Mouse (Mus musculus): ENCODE data around the gene Ugcg. TPM values are rescaled to one million over a fixed set of nuclear protein-coding genes. Genes with fewer than 3 reads are reported as not detected.

Ugcg gene
- polyA plus RNA-seq, 1 experiment from 2014 or later = 12.8 TPM

DNA sequence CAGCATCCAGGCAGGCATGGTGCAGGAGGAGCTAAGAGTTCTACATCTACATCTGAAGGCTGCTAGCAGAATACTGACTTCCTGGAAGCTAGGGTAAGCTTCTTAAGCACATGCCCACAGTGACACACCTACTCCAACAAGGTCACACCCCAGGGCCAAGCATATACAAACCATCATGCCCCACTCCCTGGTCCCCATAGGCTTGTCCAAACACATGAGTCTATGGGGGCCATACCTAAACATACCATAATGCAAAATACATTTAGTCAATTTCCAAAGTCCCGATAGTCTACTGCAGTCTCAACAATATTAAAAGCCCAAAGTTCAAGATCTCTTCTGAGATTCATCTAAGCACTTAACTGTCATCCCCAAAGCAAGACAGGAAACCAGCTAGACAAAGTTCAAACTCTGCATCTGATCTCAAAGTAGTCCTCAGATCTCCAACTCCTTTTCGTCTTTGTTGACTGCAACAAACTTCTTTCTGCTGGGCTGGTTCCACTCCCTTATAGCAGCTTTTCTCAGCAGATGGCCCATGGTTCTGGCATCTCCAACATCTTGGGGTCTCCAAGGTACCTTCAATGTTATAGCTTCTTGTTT, 21.7 kb upstream of the Ugcg start:
- Histone ChIP-seq H3K9me3 (ENCODE audit: control insufficient read depth, low read length) (no peaks in the 10 kb centered on the region), H3K9ac (ENCODE audit: low read length) (no peak overlapping the region), H3K36me3 (ENCODE audit: control insufficient read depth, insufficient read depth, low read length) (no peaks in the 10 kb centered on the region), H3K4me3 (ENCODE audit: low read depth, low read length) (no peak overlapping the region), H3K27me3 (ENCODE audit: control insufficient read depth, insufficient read depth, low read length) (no peaks in the 10 kb centered on the region), H3K27ac (ENCODE audit: low read depth, low read length) (no peak overlapping the region), H3K4me1 (ENCODE audit: control insufficient read depth, insufficient read depth, low read length) (no peaks in the 10 kb centered on the region), H3K4me2 (no peak overlapping the region)
- WGBS = 87% methylated on average over 2 of the region's 2 CpGs
- no peak for ATAC-seq (ENCODE audit: low FRiP score)
- DNase-seq (ENCODE audit: low spot score, missing footprints) = no peak

DNA sequence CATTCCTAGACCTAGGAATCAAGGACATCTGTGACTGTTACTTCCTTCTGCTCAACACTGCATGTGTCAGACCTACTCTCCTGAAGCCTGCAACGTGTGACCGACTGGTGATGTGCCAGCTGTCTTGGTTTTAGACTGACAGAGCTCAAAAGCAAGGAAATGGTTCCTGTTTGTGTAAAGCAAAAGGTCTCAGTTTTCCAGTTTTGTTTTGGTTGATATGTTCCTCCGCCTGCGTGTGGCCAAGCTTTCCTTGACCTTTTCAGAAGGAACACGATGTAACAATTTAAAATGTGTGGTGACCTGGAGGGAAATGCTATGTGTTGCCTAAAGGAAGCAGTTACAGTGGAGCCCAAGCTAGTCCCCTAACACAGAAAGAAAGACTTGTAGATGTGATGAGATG, 19.1 kb upstream of the Ugcg start:
- Histone ChIP-seq H3K9ac (ENCODE audit: low read length) (no peak overlapping the region), H3K36me3 (ENCODE audit: control insufficient read depth, insufficient read depth, low read length) (no peaks in the 10 kb centered on the region), H3K4me2 (no peak overlapping the region), H3K9me3 (ENCODE audit: control insufficient read depth, low read length) (no peaks in the 10 kb centered on the region), H3K27me3 (ENCODE audit: control insufficient read depth, insufficient read depth, low read length) (no peaks in the 10 kb centered on the region), H3K4me1 (ENCODE audit: control insufficient read depth, insufficient read depth, low read length) (no peaks in the 10 kb centered on the region; the same call in 1 of the 2 replicates), H3K27ac (ENCODE audit: low read depth, low read length) (no peak overlapping the region), H3K4me3 (ENCODE audit: low read depth, low read length) (no peak overlapping the region)
- DNase-seq (ENCODE audit: low spot score, missing footprints) = no peak
- WGBS = 86% methylated on average over 5 of the region's 5 CpGs
- ATAC-seq (ENCODE audit: low FRiP score) = no peak

DNA sequence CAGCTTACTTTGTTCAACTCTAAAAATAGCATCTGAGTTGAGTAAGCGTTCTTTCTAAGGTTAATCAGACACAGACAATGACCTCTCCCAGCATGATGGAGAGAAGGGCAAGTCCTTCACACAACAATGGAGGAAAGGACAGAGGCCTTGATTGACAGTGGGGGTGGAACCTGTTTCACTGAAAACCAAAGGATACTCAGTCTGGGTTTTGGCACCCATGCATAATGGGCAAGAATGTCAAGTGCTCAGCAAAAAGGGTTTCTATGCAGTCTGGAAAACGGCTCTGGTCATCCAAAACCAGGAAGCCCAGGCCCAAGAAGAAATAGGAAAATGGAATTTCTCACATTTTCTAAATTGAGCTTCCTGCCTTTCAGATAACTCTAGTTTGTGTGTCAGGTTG, 16.4 kb upstream of the Ugcg start:
- Histone ChIP-seq H3K4me2 (no peak overlapping the region), H3K27me3 (ENCODE audit: control insufficient read depth, insufficient read depth, low read length) (no peaks in the 10 kb centered on the region), H3K36me3 (ENCODE audit: control insufficient read depth, insufficient read depth, low read length) (no peaks in the 10 kb centered on the region), H3K9ac (ENCODE audit: low read length) (no peak overlapping the region), H3K9me3 (ENCODE audit: control insufficient read depth, low read length) (no peaks in the 10 kb centered on the region), H3K4me1 (ENCODE audit: control insufficient read depth, insufficient read depth, low read length) (no peaks in the 10 kb centered on the region; the same call in 1 of the 2 replicates), H3K27ac (ENCODE audit: low read depth, low read length) (no peak overlapping the region), H3K4me3 (ENCODE audit: low read depth, low read length) (no peak overlapping the region)
- DNase-seq (ENCODE audit: low spot score, missing footprints) = no peak
- WGBS = 27% methylated on average over 2 of the region's 2 CpGs
- ATAC-seq (ENCODE audit: low FRiP score) = no peak

- H3K36me3 ChIP-seq (ENCODE audit: control insufficient read depth, insufficient read depth, low read length) = no peaks in the 10 kb centered on the region
- H3K27ac ChIP-seq (ENCODE audit: low read depth, low read length) = no peak overlapping the region
- H3K4me3 ChIP-seq (ENCODE audit: low read depth, low read length) = no peak overlapping the region
- H3K9ac ChIP-seq (ENCODE audit: low read length) = no peak overlapping the region
- no peak for ATAC-seq (ENCODE audit: low FRiP score)
- H3K4me1 ChIP-seq (ENCODE audit: control insufficient read depth, insufficient read depth, low read length) = no peaks in the 10 kb centered on the region; the same call in 1 of the 2 replicates
- H3K27me3 ChIP-seq (ENCODE audit: control insufficient read depth, insufficient read depth, low read length) = no peaks in the 10 kb centered on the region
- H3K9me3 ChIP-seq (ENCODE audit: control insufficient read depth, low read length) = no peaks in the 10 kb centered on the region
- no peak overlapping the region for H3K4me2 ChIP-seq
- no peak for DNase-seq (ENCODE audit: low spot score, missing footprints)
- WGBS = 88% methylated on average over 2 of the region's 2 CpGs
These were observed 15.7 kb upstream of the Ugcg start for GRCm38 (mm10) chr4:59173181-59173922.

DNA sequence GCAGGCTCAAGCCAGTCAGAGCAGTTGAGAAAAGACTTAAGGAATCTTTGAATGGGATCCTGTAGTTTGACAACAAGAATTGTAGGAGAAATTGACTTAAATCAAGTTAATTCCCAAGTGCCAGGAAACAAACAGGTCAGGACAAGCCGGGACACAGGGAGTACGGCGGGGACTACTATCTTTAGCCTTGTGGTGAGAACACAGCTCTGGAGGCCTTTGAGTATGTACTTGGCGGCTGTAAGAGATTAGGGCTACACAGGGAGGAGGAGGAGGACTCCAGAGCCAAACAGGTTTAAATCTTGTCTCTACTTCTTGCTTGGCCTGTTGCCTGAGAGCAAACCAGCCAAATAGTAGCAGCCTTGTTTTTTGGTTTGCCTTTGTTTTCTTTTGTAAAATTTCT, 14.1 kb upstream of the Ugcg start:
- H3K4me1 ChIP-seq (ENCODE audit: control insufficient read depth, insufficient read depth, low read length) = no peaks in the 10 kb centered on the region; the same call in 1 of the 2 replicates

GRCm38 (mm10) chr4:59175929-59176328, 13.1 kb upstream of the Ugcg start:
- Histone ChIP-seq H3K27me3 (ENCODE audit: control insufficient read depth, insufficient read depth, low read length) (no peaks in the 10 kb centered on the region), H3K36me3 (ENCODE audit: control insufficient read depth, insufficient read depth, low read length) (no peaks in the 10 kb centered on the region), H3K9me3 (ENCODE audit: control insufficient read depth, low read length) (no peaks in the 10 kb centered on the region), H3K4me1 (ENCODE audit: control insufficient read depth, insufficient read depth, low read length) (no peaks in the 10 kb centered on the region; the same call in 1 of the 2 replicates), H3K4me2 (no peak overlapping the region), H3K4me3 (ENCODE audit: low read depth, low read length) (no peak overlapping the region), H3K9ac (ENCODE audit: low read length) (no peak overlapping the region), H3K27ac (ENCODE audit: low read depth, low read length) (no peak overlapping the region)
- no peak for ATAC-seq (ENCODE audit: low FRiP score)
- no peak for DNase-seq (ENCODE audit: low spot score, missing footprints)
- WGBS = 74% methylated on average over 6 of the region's 6 CpGs

More for the DNA sequence above, 14.1 kb upstream of the Ugcg start:
- H3K27me3 ChIP-seq (ENCODE audit: control insufficient read depth, insufficient read depth, low read length) = no peaks in the 10 kb centered on the region
- WGBS = 81% methylated on average over 4 of the region's 4 CpGs
- H3K9me3 ChIP-seq (ENCODE audit: control insufficient read depth, low read length) = no peaks in the 10 kb centered on the region
- H3K4me2 ChIP-seq = no peak overlapping the region
- DNase-seq (ENCODE audit: low spot score, missing footprints) (no peak), ATAC-seq (ENCODE audit: low FRiP score) (no peak)
- H3K4me3 ChIP-seq (ENCODE audit: low read depth, low read length) = no peak overlapping the region
- no peaks in the 10 kb centered on the region for H3K36me3 ChIP-seq (ENCODE audit: control insufficient read depth, insufficient read depth, low read length)
- no peak overlapping the region for H3K27ac ChIP-seq (ENCODE audit: low read depth, low read length)
- no peak overlapping the region for H3K9ac ChIP-seq (ENCODE audit: low read length)

DNA sequence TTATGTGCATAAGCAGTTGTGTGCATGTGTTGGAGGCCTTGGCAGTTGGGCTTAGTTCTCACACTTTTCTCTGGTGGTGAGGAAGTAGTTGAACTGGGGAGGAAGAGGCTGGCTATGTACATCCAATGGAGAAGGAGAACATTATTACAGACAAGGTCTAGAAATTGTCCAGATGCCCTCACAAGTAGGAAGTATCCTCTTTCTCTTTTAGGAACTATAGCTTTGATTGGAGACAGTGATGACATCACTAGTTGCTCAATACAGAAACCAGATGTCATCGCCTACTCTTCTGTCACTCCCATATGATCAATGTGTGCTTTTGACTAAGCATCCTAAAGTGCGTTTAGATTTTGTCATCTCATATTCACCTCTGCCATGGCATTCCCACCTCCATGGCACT, 11.5 kb upstream of the Ugcg start:
- Histone ChIP-seq H3K27ac (ENCODE audit: low read depth, low read length) (no peak overlapping the region), H3K4me2 (no peak overlapping the region), H3K36me3 (ENCODE audit: control insufficient read depth, insufficient read depth, low read length) (no peaks in the 10 kb centered on the region), H3K9me3 (ENCODE audit: control insufficient read depth, low read length) (no peaks in the 10 kb centered on the region), H3K27me3 (ENCODE audit: control insufficient read depth, insufficient read depth, low read length) (no peaks in the 10 kb centered on the region), H3K9ac (ENCODE audit: low read length) (no peak overlapping the region), H3K4me1 (ENCODE audit: control insufficient read depth, insufficient read depth, low read length) (no peaks in the 10 kb centered on the region; the same call in 1 of the 2 replicates), H3K4me3 (ENCODE audit: low read depth, low read length) (no peak overlapping the region)
- WGBS = 85% methylated on average over 2 of the region's 2 CpGs
- DNase-seq (ENCODE audit: low spot score, missing footprints) (no peak), ATAC-seq (ENCODE audit: low FRiP score) (no peak)

GRCm38 (mm10) chr4:59181320-59182271, 7.5 kb upstream of the Ugcg start:
- DNase-seq (ENCODE audit: low spot score, missing footprints) (no peak), ATAC-seq (ENCODE audit: low FRiP score) (no peak)
- H3K27ac ChIP-seq (ENCODE audit: low read depth, low read length) = no peak overlapping the region
- no peaks in the 10 kb centered on the region for H3K4me1 ChIP-seq (ENCODE audit: control insufficient read depth, insufficient read depth, low read length)
- no peaks in the 10 kb centered on the region for H3K36me3 ChIP-seq (ENCODE audit: control insufficient read depth, insufficient read depth, low read length)
- H3K4me3 ChIP-seq (ENCODE audit: low read depth, low read length) = no peak overlapping the region
- no peak overlapping the region for H3K9ac ChIP-seq (ENCODE audit: low read length)
- no peaks in the 10 kb centered on the region for H3K9me3 ChIP-seq (ENCODE audit: control insufficient read depth, low read length)
- H3K27me3 ChIP-seq (ENCODE audit: control insufficient read depth, insufficient read depth, low read length) = no peaks in the 10 kb centered on the region
- H3K4me2 ChIP-seq = no peak overlapping the region
- 50% methylated on average over 5 of the region's 5 CpGs for WGBS
